Mouse (Mus musculus) stomach, postnatal 0 days (tissue): Measurements from ENCODE around the gene Morn2. TPM values are rescaled to one million over a fixed set of nuclear protein-coding genes. Genes with fewer than 3 reads are reported as not detected.
"Not testable (repeated sequence)": the region's sequence is repeated elsewhere in the genome, so short reads cannot be mapped to it uniquely, and the experiment has no call there.

Experiments used
- ATAC-seq: fragments of 200-750 bp; cut with Nextera tagmentation; 2 replicates; pipeline ENCODE4 v1.8.0; 2017; ENCODE audit not compliant: low FRiP score, low TSS enrichment
- DNase-seq: peaks from one replicate; pipeline ENCODE4 v3.0.0-alpha.2; 2016; ENCODE audit warnings: low spot score
- H3K27ac ChIP-seq: fragments of 300-500 bp; sonication (generic); replicated peaks from 2 replicates; pipeline ENCODE4 v1.5.1; 2014; ENCODE audit warnings: mild to moderate bottlenecking, control low read depth
- H3K27me3 ChIP-seq: fragments of 300-500 bp; sonication (generic); 2 replicates; pipeline ENCODE4 v1.6.1; 2014; ENCODE audit warnings: low read length; ENCODE audit not compliant: control insufficient read depth, insufficient read depth
- H3K36me3 ChIP-seq: fragments of 300-500 bp; sonication (generic); 2 replicates; pipeline ENCODE4 v1.6.1; 2014; ENCODE audit warnings: low read length, mixed read lengths; ENCODE audit not compliant: control insufficient read depth, insufficient read depth
- H3K4me1 ChIP-seq: fragments of 300-500 bp; sonication (generic); replicated peaks from 2 replicates; pipeline ENCODE4 v1.6.1; 2014; ENCODE audit warnings: antibody characterized with exemption; ENCODE audit not compliant: control insufficient read depth, insufficient read depth
- H3K4me2 ChIP-seq: fragments of 300-500 bp; sonication (generic); replicated peaks from 2 replicates; pipeline ENCODE4 v1.6.1; 2014; ENCODE audit warnings: low read depth, mild to moderate bottlenecking, control low read depth, moderate library complexity
- H3K4me3 ChIP-seq: fragments of 300-500 bp; sonication (generic); 2 replicates; pipeline ENCODE4 v1.5.1; 2014; ENCODE audit warnings: low read depth, low read length, control low read depth
- H3K9ac ChIP-seq: fragments of 300-500 bp; sonication (generic); 2 replicates; pipeline ENCODE4 v1.6.1; 2014; ENCODE audit warnings: mild to moderate bottlenecking, low read length, control low read depth, mixed read lengths
- H3K9me3 ChIP-seq: fragments of 300-500 bp; sonication (generic); 2 replicates; pipeline ENCODE4 v1.6.1; 2016; ENCODE audit warnings: low read length; ENCODE audit not compliant: control insufficient read depth
- CTCF ChIP-seq: IDR thresholded peaks from 2 replicates; pipeline ENCODE4 v1.5.1; 2016; ENCODE audit warnings: antibody characterized with exemption, low read depth, mild to moderate bottlenecking, moderate library complexity
- EP300 ChIP-seq: optimal IDR thresholded peaks from 2 replicates; pipeline ENCODE3; 2016; ENCODE audit warnings: antibody characterized with exemption
- WGBS: fragments of 180-500 bp; shearing (Covaris S2); extraction: QIAGEN DNeasy Blood & Tissue Kit; methylation state at CpG from one replicate; pipeline ENCODE4 v1.1.7; 2014; 5-methylcytosine and 5-hydroxymethylcytosine counted together
- polyA plus RNA-seq: library from polyadenylated mRNA; unstranded; fragments of >200 nt; fragmentation: Nextera tagmentation; extraction: Ambion mirVana; gene quantifications from 2 replicates; pipeline ENCODE4 v1.2.1, GENCODE M21; 2015

Gene Morn2
- polyA plus RNA-seq, 1 experiment from 2014 or later = 10.3 TPM

GRCm38 (mm10) chr17:80267065-80267464 lies 22.9 kb upstream of the Morn2 start:
- Histone ChIP-seq H3K4me2 (no peak overlapping the region), H3K27me3 (no peaks in the 10 kb centered on the region), H3K9ac (no peak overlapping the region), H3K36me3 (peaks cover 27% of the 10 kb centered on the region), H3K4me3 (no peak overlapping the region), H3K9me3 (no peaks in the 10 kb centered on the region), H3K27ac (no peak overlapping the region), H3K4me1 (no peaks in the 10 kb centered on the region)
- DNase-seq (no peak), ATAC-seq (no peak)
- TF ChIP-seq CTCF = no peak
- no peak for TF ChIP-seq EP300
- WGBS = 90% methylated on average over 4 of the region's 4 CpGs

- DNase-seq (no peak), ATAC-seq (no peak)
- Histone ChIP-seq H3K9me3 (no peaks in the 10 kb centered on the region), H3K4me1 (no peaks in the 10 kb centered on the region), H3K9ac (no peak overlapping the region), H3K36me3 (peaks cover 27% of the 10 kb centered on the region), H3K27me3 (no peaks in the 10 kb centered on the region), H3K4me3 (no peak overlapping the region), H3K27ac (no peak overlapping the region), H3K4me2 (no peak overlapping the region)
- WGBS = 96% methylated on average over 3 of the region's 3 CpGs
- no peak for TF ChIP-seq EP300
- TF ChIP-seq CTCF = no peak
These were observed 21.9 kb upstream of the Morn2 start for GRCm38 (mm10) chr17:80268151-80268550.

- not testable (repeated sequence) for H3K4me1 ChIP-seq, H3K27me3 ChIP-seq, DNase-seq, H3K4me2 ChIP-seq, H3K9me3 ChIP-seq, H3K9ac ChIP-seq, H3K4me3 ChIP-seq, H3K27ac ChIP-seq, ATAC-seq
- peaks cover 21% of the 10 kb centered on the region for H3K36me3 ChIP-seq
- 90% methylated on average over 7 of the region's 7 CpGs for WGBS
These were observed 19.4 kb upstream of the Morn2 start for GRCm38 (mm10) chr17:80270622-80271021.

- Histone ChIP-seq H3K27ac (no peak overlapping the region), H3K4me3 (no peak overlapping the region), H3K9me3 (no peaks in the 10 kb centered on the region), H3K4me1 (no peaks in the 10 kb centered on the region), H3K36me3 (peaks cover 21% of the 10 kb centered on the region), H3K9ac (no peak overlapping the region), H3K4me2 (no peak overlapping the region), H3K27me3 (no peaks in the 10 kb centered on the region)
- no peak for DNase-seq
- ATAC-seq = no peak
- TF ChIP-seq CTCF = no peak
- no peak for TF ChIP-seq EP300
- 76% methylated on average over 4 of the region's 4 CpGs for WGBS
These were observed 11.7 kb upstream of the Morn2 start for GRCm38 (mm10) chr17:80278255-80278654.

- Histone ChIP-seq H3K4me1 (no peaks in the 10 kb centered on the region), H3K4me2 (no peak overlapping the region), H3K27ac (no peak overlapping the region), H3K9me3 (no peaks in the 10 kb centered on the region), H3K4me3 (no peak overlapping the region), H3K27me3 (no peaks in the 10 kb centered on the region), H3K36me3 (peaks cover 21% of the 10 kb centered on the region), H3K9ac (no peak overlapping the region)
- 90% methylated on average over 8 of the region's 8 CpGs for WGBS
- ATAC-seq = no peak
- DNase-seq = no peak
- TF ChIP-seq CTCF (no peak), EP300 (no peak)
These were observed 10.5 kb upstream of the Morn2 start for GRCm38 (mm10) chr17:80279340-80280070.

- DNase-seq = no peak
- no peak for ATAC-seq
These were observed 5.6 kb upstream of the Morn2 start for GRCm38 (mm10) chr17:80284446-80284845.

More at GRCm38 (mm10) chr17:80284446-80284845, 5.6 kb upstream of the Morn2 start:
- no peaks in the 10 kb centered on the region for H3K9me3 ChIP-seq
- H3K4me3 ChIP-seq = no peak overlapping the region
- no peak overlapping the region for H3K4me2 ChIP-seq
- no peak overlapping the region for H3K9ac ChIP-seq
- 72% methylated on average over 4 of the region's 4 CpGs for WGBS
- TF ChIP-seq CTCF (no peak), EP300 (no peak)
- H3K27me3 ChIP-seq = no peaks in the 10 kb centered on the region
- no peaks in the 10 kb centered on the region for H3K4me1 ChIP-seq
- no peak overlapping the region for H3K27ac ChIP-seq
- H3K36me3 ChIP-seq = 0 out of 2 replicates have a peak, but pooled peaks cover 3% of the 10 kb centered on the region
